Mouse (Mus musculus) limb, embryonic 15.5 days (tissue): ENCODE data around the gene Gm10642. TPM values are rescaled to one million over a fixed set of nuclear protein-coding genes. Genes with fewer than 3 reads are reported as not detected.

Experiments
- ATAC-seq: fragments of 200-750 bp; cut with Nextera tagmentation; 2 replicates; pipeline ENCODE4 v1.8.0; 2017; ENCODE audit warnings: low read depth, moderate TSS enrichment; ENCODE audit not compliant: insufficient number of reproducible peaks, low FRiP score, low TSS enrichment
- H3K27ac ChIP-seq: fragments of 300-500 bp; sonication (generic); 2 replicates; pipeline ENCODE4 v1.5.1; 2015; ENCODE audit warnings: moderate library complexity, mild to moderate bottlenecking, inconsistent platforms
- H3K27me3 ChIP-seq: fragments of 300-500 bp; sonication (generic); 2 replicates; pipeline ENCODE4 v1.6.1; 2015; ENCODE audit warnings: inconsistent platforms
- H3K36me3 ChIP-seq: fragments of 300-500 bp; sonication (generic); 2 replicates; pipeline ENCODE4 v1.6.1; 2015; ENCODE audit warnings: inconsistent platforms
- H3K4me1 ChIP-seq: fragments of 300-500 bp; sonication (generic); 2 replicates; pipeline ENCODE4 v1.6.1; 2015; ENCODE audit warnings: inconsistent platforms
- H3K4me2 ChIP-seq: fragments of 300-500 bp; sonication (generic); 2 replicates; pipeline ENCODE4 v1.6.1; 2015; ENCODE audit warnings: mild to moderate bottlenecking, inconsistent platforms
- H3K4me3 ChIP-seq: fragments of 300-500 bp; sonication (generic); 2 replicates; pipeline ENCODE4 v1.5.1; 2015; ENCODE audit warnings: mild to moderate bottlenecking, inconsistent platforms
- H3K9ac ChIP-seq: fragments of 300-500 bp; sonication (generic); 2 replicates; pipeline ENCODE4 v1.6.1; 2015; ENCODE audit warnings: inconsistent platforms
- H3K9me3 ChIP-seq: fragments of 300-500 bp; sonication (generic); 2 replicates; pipeline ENCODE4 v1.6.1; 2016; ENCODE audit warnings: inconsistent platforms
- WGBS: fragments of 180-500 bp; shearing (Covaris S2); methylation state at CpG from one replicate; pipeline ENCODE4 v1.1.7; 2015; 5-methylcytosine and 5-hydroxymethylcytosine counted together
- polyA plus RNA-seq: library from polyadenylated mRNA; unstranded; fragments of >200 nt; fragmentation: Nextera tagmentation; extraction: Ambion mirVana; gene quantifications from 2 replicates; pipeline ENCODE4 v1.2.1, GENCODE M21; 2015

Gm10642 gene
- polyA plus RNA-seq, 1 experiment from 2014 or later, result 0.23 TPM

DNA sequence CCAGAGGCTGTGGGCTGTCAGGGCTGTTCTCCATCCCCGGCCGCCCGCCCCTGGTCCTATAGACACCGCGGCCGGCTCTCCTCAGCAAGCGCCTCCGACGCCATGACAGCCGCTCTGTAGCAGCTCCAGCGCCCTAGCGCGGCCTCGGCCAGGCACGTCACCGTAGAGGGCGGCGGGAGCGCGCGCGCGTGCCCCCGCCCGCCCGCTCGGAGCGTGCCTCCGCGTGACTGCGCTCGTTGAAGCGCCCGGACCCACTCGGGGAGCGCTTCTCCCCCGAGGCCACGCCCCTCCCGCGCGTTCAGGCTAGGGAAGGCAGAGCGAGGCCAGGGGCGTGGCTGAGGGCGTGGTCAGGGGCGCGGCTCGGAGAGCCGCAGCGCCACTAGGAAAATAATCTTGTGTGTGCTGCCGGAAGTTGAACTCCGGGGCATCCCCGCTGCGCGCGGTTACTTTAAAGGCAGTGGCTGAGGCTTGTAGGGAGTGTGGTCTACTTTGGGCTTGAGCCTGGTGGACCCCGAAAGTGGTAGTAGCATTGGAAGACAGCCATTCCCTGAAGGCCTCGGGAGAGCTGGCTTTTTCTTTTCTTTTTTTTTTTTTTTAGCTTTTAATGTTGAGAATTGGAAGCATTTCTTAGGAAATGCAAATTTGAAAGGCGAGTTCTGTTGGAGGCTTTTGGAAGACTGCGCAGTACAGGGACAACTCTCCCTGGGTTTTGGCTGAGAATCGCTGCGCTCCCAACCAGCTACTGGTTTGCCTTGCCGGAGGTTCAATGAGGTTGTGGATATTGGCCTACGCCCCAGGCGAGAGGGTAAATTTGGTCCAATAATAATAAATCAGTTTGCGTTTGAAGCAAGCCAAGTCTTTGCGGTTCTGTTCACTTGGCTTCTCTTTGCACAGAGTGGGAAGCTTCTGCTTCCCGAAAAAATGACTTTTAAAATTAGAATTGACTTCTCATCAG lies 1.2 kb downstream of the Gm10642 start, which contains the start of gene Mindy2:
Gene Mindy2, minus strand, starts transcription at position 162 of the 955 bp plus-strand sequence.
- H3K27ac ChIP-seq, result peak within 1 kb of the TSS; percentile 98
- H3K4me3 ChIP-seq, result peak within 1 kb of the TSS; percentile 87
- WGBS, result under 1% methylated on average over 67 of the region's 67 CpGs
- H3K36me3 ChIP-seq, result no peaks in the 10 kb centered on the region
- H3K4me1 ChIP-seq, result peaks cover 4% of the 10 kb centered on the region
- H3K4me2 ChIP-seq, result peak within 1 kb of the TSS; percentile 91
- peak; percentile 97 for ATAC-seq
- no peaks in the 10 kb centered on the region for H3K9me3 ChIP-seq
- peak within 1 kb of the TSS; percentile 87 for H3K9ac ChIP-seq
- no peaks in the 10 kb centered on the region for H3K27me3 ChIP-seq

DNA sequence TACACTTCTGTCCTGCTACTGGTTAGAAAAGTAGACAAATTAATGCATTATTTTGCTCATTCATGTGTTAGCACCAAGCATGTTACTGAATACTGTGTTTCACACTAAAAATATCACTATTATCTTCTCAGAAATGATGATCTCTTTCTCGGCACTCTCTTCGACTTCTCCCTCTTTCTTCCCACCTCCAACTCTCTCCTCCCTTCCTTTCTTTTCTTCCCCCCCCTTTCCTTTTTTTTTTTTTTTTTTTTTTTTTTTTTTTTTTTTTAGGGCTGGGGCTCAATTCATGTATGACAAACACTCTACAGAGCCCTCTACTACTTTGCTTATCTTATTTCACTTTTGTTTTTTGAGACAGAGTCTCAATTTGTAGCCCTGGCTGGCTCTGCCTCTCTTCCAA lies 2.2 kb downstream of the Gm10642 start:
- Histone ChIP-seq H3K36me3 (no peaks in the 10 kb centered on the region), H3K4me1 (peaks cover 4% of the 10 kb centered on the region; the same call in 1 of the 2 replicates), H3K27me3 (no peaks in the 10 kb centered on the region), H3K9ac (no peak overlapping the region), H3K4me3 (no peak overlapping the region), H3K9me3 (no peaks in the 10 kb centered on the region), H3K4me2 (no peak overlapping the region), H3K27ac (no peak overlapping the region)
- ATAC-seq, result no peak
- 70% methylated on average over 2 of the region's 2 CpGs for WGBS

DNA sequence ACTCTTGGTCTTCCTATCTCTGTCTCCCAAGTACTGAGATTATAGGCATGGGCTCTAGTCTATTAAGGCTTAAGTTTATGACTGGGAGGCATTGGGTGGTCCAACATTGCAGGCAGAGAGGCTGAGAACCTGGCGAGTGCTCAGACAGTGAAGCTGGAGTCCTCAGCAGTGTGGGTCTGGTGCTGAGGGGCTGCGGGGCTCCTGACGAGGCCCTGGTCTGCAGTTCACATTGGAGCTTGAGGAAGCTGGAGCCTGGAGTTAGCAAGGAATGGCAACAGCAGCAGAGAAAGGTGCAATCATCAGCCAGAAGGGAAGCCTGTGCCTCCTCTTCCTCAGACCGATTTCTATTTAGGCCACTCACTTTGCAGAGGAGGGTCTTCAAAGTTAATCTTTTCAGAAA lies 8.8 kb downstream of the Gm10642 start:
- no peak overlapping the region for H3K27ac ChIP-seq
- ATAC-seq, result no peak
- no peak overlapping the region for H3K9ac ChIP-seq
- no peaks in the 10 kb centered on the region for H3K9me3 ChIP-seq
- no peak overlapping the region for H3K4me3 ChIP-seq
- H3K27me3 ChIP-seq, result no peaks in the 10 kb centered on the region
- H3K36me3 ChIP-seq, result no peaks in the 10 kb centered on the region
- 61% methylated on average over 4 of the region's 4 CpGs for WGBS
- no peak overlapping the region for H3K4me2 ChIP-seq
- H3K4me1 ChIP-seq, result no peaks in the 10 kb centered on the region

DNA sequence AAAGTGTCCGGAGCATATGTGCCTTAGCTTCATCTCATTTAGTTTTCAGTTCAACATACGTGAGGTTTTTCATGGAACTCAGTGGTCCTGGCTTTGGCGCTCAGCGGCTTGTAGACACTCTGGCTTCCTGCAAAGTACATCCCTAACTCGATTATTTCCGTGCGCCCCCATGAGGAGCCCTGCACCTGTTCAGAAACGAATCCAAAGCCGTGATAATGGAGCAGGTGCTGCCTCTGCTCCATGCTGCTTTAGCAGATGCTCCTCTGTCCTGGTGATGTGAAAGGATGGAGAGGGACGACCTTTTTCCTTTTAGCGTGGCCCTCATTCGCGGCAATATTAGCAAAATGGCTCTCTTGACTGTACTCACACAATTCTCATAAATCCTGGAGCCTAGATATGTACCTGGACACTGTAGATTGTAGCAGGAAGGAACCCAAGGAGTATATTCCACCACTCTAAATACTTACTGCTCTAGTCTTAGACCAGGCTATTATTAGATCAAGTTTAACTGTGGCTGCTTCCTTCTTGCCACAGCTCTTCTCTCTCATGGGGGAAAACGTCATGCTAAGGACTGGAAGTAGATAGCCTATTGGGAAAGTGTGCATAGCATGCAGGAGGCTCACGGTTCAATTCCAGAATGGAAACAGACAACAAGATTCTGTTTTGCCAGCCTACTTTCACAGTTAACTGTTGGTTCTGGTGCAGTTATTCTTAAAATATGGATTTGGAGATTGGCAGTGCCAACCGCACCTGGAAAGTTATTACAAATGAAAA lies 9.5 kb downstream of the Gm10642 start:
- no peak overlapping the region for H3K4me2 ChIP-seq
- H3K27ac ChIP-seq, result no peak overlapping the region
- no peaks in the 10 kb centered on the region for H3K4me1 ChIP-seq
- H3K27me3 ChIP-seq, result no peaks in the 10 kb centered on the region
- H3K9me3 ChIP-seq, result no peaks in the 10 kb centered on the region
- no peaks in the 10 kb centered on the region for H3K36me3 ChIP-seq
- no peak overlapping the region for H3K9ac ChIP-seq
- WGBS, result 72% methylated on average over 16 of the region's 16 CpGs
- H3K4me3 ChIP-seq, result no peak overlapping the region
- no peak for ATAC-seq

DNA sequence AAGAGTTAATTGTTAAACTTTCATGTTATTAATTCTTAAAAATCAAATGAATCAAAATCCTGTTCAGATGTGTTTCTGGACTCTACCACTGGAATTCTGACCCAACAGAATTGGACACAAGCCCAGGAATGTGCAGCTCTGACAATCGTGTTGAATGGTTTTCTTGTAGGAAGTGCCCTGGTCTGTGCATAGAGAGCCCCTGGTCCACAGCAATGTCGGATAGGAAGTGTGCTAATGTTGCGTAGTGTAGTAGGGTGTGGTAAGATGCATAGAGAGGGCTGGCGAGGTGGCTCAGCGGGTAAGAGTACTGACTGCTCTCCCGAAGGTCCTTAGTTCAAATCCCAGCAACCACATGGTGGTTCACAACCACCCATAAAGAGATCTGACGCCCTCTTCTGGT lies 10.8 kb downstream of the Gm10642 start:
- H3K9ac ChIP-seq, result no peak overlapping the region
- 61% methylated on average over 7 of the region's 7 CpGs for WGBS
- no peak overlapping the region for H3K4me3 ChIP-seq
- H3K9me3 ChIP-seq, result no peaks in the 10 kb centered on the region
- H3K36me3 ChIP-seq, result no peaks in the 10 kb centered on the region
- no peaks in the 10 kb centered on the region for H3K4me1 ChIP-seq
- no peak overlapping the region for H3K27ac ChIP-seq
- ATAC-seq, result no peak
- H3K27me3 ChIP-seq, result no peaks in the 10 kb centered on the region
- H3K4me2 ChIP-seq, result no peak overlapping the region

DNA sequence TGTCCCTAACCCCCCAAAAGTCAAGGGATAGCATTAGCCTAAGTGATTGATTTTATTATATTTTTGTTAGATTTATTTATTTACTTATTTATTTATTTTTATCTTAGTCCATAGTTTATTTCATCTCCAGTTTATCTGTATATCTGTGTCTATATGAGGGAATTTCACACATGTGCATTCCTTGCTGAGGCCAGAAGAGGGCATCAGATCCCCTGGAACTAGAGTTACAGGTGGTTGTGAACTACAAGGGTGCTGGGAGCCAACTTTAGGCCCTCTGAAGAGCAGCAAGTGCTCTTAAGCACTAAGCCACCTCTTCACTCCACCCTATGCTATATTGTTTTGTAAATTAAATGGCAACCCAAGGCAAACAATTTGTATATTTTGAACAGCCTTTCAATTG lies 12.0 kb downstream of the Gm10642 start:
- no peaks in the 10 kb centered on the region for H3K27me3 ChIP-seq
- no peaks in the 10 kb centered on the region for H3K36me3 ChIP-seq
- no peak overlapping the region for H3K27ac ChIP-seq
- H3K4me3 ChIP-seq, result no peak overlapping the region
- no peak overlapping the region for H3K4me2 ChIP-seq
- H3K4me1 ChIP-seq, result no peaks in the 10 kb centered on the region
- no peak overlapping the region for H3K9ac ChIP-seq
- ATAC-seq, result no peak
- no peaks in the 10 kb centered on the region for H3K9me3 ChIP-seq

DNA sequence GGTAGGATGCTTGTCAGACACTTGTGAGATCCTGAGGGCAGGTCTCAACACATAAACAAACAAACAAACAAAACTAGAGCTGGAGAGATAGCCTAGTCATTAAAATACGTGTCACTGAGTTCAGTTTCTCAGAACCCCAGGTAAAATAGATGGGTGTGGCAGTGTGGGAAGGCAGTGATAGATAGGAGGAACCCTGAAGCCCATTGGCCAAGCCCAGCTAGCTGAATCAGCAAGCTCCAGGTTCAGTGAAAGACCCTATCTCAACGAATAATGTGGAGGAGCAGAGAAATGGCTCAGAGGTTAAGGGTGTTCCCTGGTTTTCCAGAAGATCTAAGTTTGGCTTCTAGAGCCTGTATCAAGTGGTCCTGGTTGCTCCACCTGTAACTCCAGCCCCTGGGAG lies 13.1 kb downstream of the Gm10642 start:
- Histone ChIP-seq H3K4me2 (no peak overlapping the region), H3K27me3 (no peaks in the 10 kb centered on the region), H3K9ac (no peak overlapping the region), H3K36me3 (no peaks in the 10 kb centered on the region), H3K27ac (no peak overlapping the region), H3K4me3 (no peak overlapping the region), H3K9me3 (no peaks in the 10 kb centered on the region), H3K4me1 (0 out of 2 replicates have a peak, but pooled peaks cover 3% of the 10 kb centered on the region)
- WGBS, result 64% methylated on average over 2 of the region's 2 CpGs
- no peak for ATAC-seq

DNA sequence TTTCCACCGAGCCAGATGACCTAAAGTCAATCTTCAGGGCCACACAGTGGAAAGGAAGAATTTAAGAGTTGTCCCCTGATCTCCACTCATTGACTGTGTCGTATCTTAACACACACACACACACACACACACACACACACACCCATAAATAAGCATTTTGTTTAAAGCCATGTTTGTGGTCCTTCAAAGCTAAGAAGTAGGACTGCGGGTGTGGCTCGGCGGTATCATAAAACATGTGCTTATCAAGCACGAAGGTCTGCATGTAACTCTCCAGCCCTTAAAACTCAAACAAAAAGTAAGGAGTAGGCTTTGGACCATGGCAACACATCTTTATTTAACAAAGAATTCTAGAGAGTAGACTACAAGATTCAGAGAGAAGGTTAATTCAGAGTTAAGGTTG lies 14.3 kb downstream of the Gm10642 start:
- Histone ChIP-seq H3K36me3 (no peaks in the 10 kb centered on the region), H3K4me1 (0 out of 2 replicates have a peak, but pooled peaks cover 3% of the 10 kb centered on the region), H3K9me3 (no peaks in the 10 kb centered on the region), H3K4me2 (no peak overlapping the region), H3K27ac (no peak overlapping the region), H3K4me3 (no peak overlapping the region), H3K27me3 (no peaks in the 10 kb centered on the region), H3K9ac (no peak overlapping the region)
- 84% methylated on average over 6 of the region's 6 CpGs for WGBS
- ATAC-seq, result no peak

DNA sequence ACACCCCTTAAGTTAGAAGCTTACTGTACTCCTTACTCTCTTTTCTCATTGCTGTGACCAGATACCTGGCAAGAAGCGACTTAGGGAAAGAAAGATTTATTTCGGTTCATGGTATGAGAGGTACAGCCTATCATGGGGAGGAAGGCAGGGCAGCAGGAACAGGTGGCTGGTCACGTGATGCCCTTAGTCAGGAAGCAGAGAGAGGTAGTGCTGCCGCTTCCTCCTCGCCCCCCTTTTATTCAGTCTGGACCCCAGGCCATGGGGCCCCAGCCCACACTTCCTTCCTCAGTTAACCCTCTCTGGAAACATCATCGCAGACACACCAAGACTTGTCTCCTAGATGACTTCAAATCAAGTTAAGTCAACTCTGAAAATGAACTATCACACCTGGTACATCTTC lies 15.2 kb downstream of the Gm10642 start:
- Histone ChIP-seq H3K4me2 (no peak overlapping the region), H3K27me3 (no peaks in the 10 kb centered on the region), H3K27ac (no peak overlapping the region), H3K9ac (no peak overlapping the region), H3K4me3 (no peak overlapping the region), H3K9me3 (no peaks in the 10 kb centered on the region), H3K36me3 (no peaks in the 10 kb centered on the region), H3K4me1 (0 out of 2 replicates have a peak, but pooled peaks cover 3% of the 10 kb centered on the region)
- WGBS, result 62% methylated on average over 6 of the region's 6 CpGs
- no peak for ATAC-seq

DNA sequence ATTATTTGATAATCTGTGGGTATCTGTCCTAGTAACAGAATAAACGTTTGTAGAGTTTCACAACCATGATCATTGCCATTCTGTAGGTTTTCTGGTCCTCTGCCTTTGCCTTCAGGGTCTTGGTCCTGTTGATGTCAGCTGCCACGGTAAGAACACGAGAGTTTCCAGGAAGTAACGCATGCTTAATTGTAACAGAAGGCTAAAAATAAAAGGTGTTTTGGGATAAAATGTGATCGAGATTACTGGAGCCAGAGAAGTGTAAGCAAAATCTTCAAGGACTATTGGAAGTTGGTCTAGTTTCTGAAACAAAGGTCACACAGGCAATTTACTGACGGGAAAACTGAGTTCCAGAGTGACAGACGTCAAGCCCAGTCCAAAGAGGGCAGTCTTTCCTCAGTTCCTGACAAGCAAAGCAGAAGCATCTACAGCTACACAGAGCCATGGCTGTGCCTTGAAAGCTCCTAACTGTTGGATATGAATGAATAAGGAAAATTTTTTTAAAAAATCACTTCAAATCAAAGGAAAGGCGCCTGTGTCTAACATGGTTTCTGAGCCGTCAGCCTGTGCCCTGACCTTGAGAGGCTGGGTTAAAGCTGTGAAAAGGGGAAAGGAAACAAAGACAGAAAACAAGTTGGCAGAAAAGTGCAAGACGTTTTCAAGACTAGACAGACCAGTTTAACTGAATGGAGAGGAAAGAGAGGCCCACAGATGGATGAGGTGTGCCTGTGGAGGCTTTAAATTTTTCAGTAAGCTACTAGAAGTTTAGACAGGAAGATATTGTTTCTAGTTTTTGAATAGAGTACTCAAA lies 15.9 kb downstream of the Gm10642 start:
- WGBS, result 40% methylated on average over 10 of the region's 10 CpGs
- Histone ChIP-seq H3K4me2 (no peak overlapping the region), H3K27me3 (no peaks in the 10 kb centered on the region), H3K9ac (no peak overlapping the region), H3K4me1 (0 out of 2 replicates have a peak, but pooled peaks cover 3% of the 10 kb centered on the region), H3K9me3 (no peaks in the 10 kb centered on the region), H3K27ac (0 out of 2 replicates have a peak overlapping the region, but pooled peaks have one; percentile 3), H3K36me3 (no peaks in the 10 kb centered on the region), H3K4me3 (no peak overlapping the region)
- ATAC-seq, result no peak

DNA sequence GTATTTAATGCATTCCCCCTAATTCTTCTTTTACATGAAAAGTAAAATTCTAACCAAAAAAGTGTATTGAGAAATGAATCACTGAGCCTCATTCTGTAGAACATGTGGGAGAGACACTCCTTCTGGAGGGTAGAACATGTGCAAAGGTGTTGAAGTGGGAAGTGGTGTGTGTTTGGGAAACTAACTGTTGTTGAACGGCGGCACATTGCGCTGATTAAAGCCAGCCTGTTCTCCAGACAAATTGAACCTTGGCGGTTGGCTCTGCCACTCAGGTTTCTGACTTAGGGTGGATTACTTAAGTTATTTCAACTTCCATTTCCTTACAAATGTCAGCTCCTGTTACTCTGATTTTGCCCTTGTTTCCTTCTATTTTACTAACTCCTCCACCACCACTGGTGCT lies 17.6 kb downstream of the Gm10642 start:
- peaks cover 3% of the 10 kb centered on the region; the same call in 1 of the 2 replicates for H3K4me1 ChIP-seq
- no peaks in the 10 kb centered on the region for H3K36me3 ChIP-seq
- H3K27me3 ChIP-seq, result no peaks in the 10 kb centered on the region
- H3K27ac ChIP-seq, result no peak overlapping the region
- no peak overlapping the region for H3K4me2 ChIP-seq
- H3K4me3 ChIP-seq, result no peak overlapping the region
- no peak for ATAC-seq
- no peak overlapping the region for H3K9ac ChIP-seq
- 37% methylated on average over 4 of the region's 4 CpGs for WGBS
- H3K9me3 ChIP-seq, result no peaks in the 10 kb centered on the region
